Mouse (Mus musculus): Measurements from ENCODE around the gene Ctnna3. TPM values are rescaled to one million over a fixed set of nuclear protein-coding genes. Genes with fewer than 3 reads are reported as not detected.

Gene Ctnna3
- total and polyA plus RNA-seq, 2 experiments from 2014 or later: 18.6 to 62.6 TPM

GRCm38 (mm10) chr10:63455110-63455878, 25.4 kb downstream of the Ctnna3 start:
- TF ChIP-seq CTCF (IDR thresholded peaks at IDR 0.05; ENCODE audit: low read depth): no peak; the same call in 1 of the 2 replicates
- no peak for TF ChIP-seq EP300 (IDR thresholded peaks at IDR 0.05; ENCODE audit: low read depth)
- Histone ChIP-seq H3K27ac (ENCODE audit: low read depth) (peak overlapping the region; percentile 98), H3K9ac (replicated peaks; ENCODE audit: low read depth, low read length) (no peak overlapping the region), H3K36me3 (replicated peaks; ENCODE audit: control insufficient read depth, insufficient read depth, low read length) (no peaks in the 10 kb centered on the region), H3K4me3 (ENCODE audit: low read depth, low read length) (no peak overlapping the region), H3K27me3 (ENCODE audit: control insufficient read depth, insufficient read depth, low read length) (no peaks in the 10 kb centered on the region), H3K4me1 (ENCODE audit: control insufficient read depth, insufficient read depth) (peaks cover 8% of the 10 kb centered on the region; the same call in 1 of the 2 replicates), H3K4me2 (ENCODE audit: low read depth, low read length) (no peak overlapping the region), H3K9me3 (replicated peaks; ENCODE audit: control insufficient read depth, low read length) (no peaks in the 10 kb centered on the region)
- ATAC-seq (ENCODE audit: insufficient read depth, low read depth) (no peak; the same call in 1 of the 2 replicates), DNase-seq (ENCODE audit: low spot score) (no peak)
- 37% methylated on average over 8 of the region's 8 CpGs for WGBS

GRCm38 (mm10) chr10:63457292-63458128, 27.6 kb downstream of the Ctnna3 start:
- no peaks in the 10 kb centered on the region for H3K36me3 ChIP-seq (replicated peaks; ENCODE audit: control insufficient read depth, insufficient read depth, low read length)
- no peaks in the 10 kb centered on the region for H3K27me3 ChIP-seq (ENCODE audit: control insufficient read depth, insufficient read depth, low read length)
- ATAC-seq (ENCODE audit: insufficient read depth, low read depth) (peak; percentile 93), DNase-seq (ENCODE audit: low spot score) (peak; percentile 91)
- TF ChIP-seq EP300 (IDR thresholded peaks at IDR 0.05; ENCODE audit: low read depth) (0 out of 2 replicates have a peak, but pooled peaks have one; percentile 49), CTCF (IDR thresholded peaks at IDR 0.05; ENCODE audit: low read depth) (no peak)
- H3K27ac ChIP-seq (ENCODE audit: low read depth): peak overlapping the region; percentile 98
- peak overlapping the region; percentile 65 for H3K9ac ChIP-seq (replicated peaks; ENCODE audit: low read depth, low read length)
- 5% methylated on average over 17 of the region's 17 CpGs for WGBS
- peaks cover 8% of the 10 kb centered on the region; the same call in 1 of the 2 replicates for H3K4me1 ChIP-seq (ENCODE audit: control insufficient read depth, insufficient read depth)
- H3K4me2 ChIP-seq (ENCODE audit: low read depth, low read length): peak overlapping the region; percentile 72
- peak overlapping the region; percentile 51 for H3K4me3 ChIP-seq (ENCODE audit: low read depth, low read length)
- H3K9me3 ChIP-seq (replicated peaks; ENCODE audit: control insufficient read depth, low read length): no peaks in the 10 kb centered on the region

GRCm38 (mm10) chr10:63460935-63461334, 31.0 kb downstream of the Ctnna3 start:
- Histone ChIP-seq H3K9ac (replicated peaks; ENCODE audit: low read depth, low read length) (no peak overlapping the region), H3K4me2 (ENCODE audit: low read depth, low read length) (peak overlapping the region; percentile 72), H3K27ac (ENCODE audit: low read depth) (peak overlapping the region; percentile 26), H3K36me3 (replicated peaks; ENCODE audit: control insufficient read depth, insufficient read depth, low read length) (no peaks in the 10 kb centered on the region), H3K4me3 (ENCODE audit: low read depth, low read length) (no peak overlapping the region), H3K9me3 (replicated peaks; ENCODE audit: control insufficient read depth, low read length) (no peaks in the 10 kb centered on the region), H3K27me3 (ENCODE audit: control insufficient read depth, insufficient read depth, low read length) (no peaks in the 10 kb centered on the region), H3K4me1 (ENCODE audit: control insufficient read depth, insufficient read depth) (peaks cover 8% of the 10 kb centered on the region; the same call in 1 of the 2 replicates)
- no peak for ATAC-seq (ENCODE audit: insufficient read depth, low read depth)
- 35% methylated on average over 5 of the region's 5 CpGs for WGBS
- no peak for DNase-seq (ENCODE audit: low spot score)
- TF ChIP-seq EP300 (IDR thresholded peaks at IDR 0.05; ENCODE audit: low read depth) (no peak), CTCF (IDR thresholded peaks at IDR 0.05; ENCODE audit: low read depth) (no peak)

- ATAC-seq (ENCODE audit: insufficient read depth, low read depth) (no peak), DNase-seq (ENCODE audit: low spot score) (no peak)
- H3K36me3 ChIP-seq (replicated peaks; ENCODE audit: control insufficient read depth, insufficient read depth, low read length): no peaks in the 10 kb centered on the region
- no peak overlapping the region; the same call in 1 of the 2 replicates for H3K4me2 ChIP-seq (ENCODE audit: low read depth, low read length)
- peak overlapping the region; percentile 70 for H3K27ac ChIP-seq (ENCODE audit: low read depth)
- H3K9me3 ChIP-seq (replicated peaks; ENCODE audit: control insufficient read depth, low read length): no peaks in the 10 kb centered on the region
- no peak overlapping the region for H3K4me3 ChIP-seq (ENCODE audit: low read depth, low read length)
- no peak overlapping the region for H3K9ac ChIP-seq (replicated peaks; ENCODE audit: low read depth, low read length)
- H3K4me1 ChIP-seq (ENCODE audit: control insufficient read depth, insufficient read depth): peaks cover 43% of the 10 kb centered on the region
- H3K27me3 ChIP-seq (ENCODE audit: control insufficient read depth, insufficient read depth, low read length): no peaks in the 10 kb centered on the region
- no peak for TF ChIP-seq CTCF (IDR thresholded peaks at IDR 0.05; ENCODE audit: low read depth)
- 33% methylated on average over 6 of the region's 6 CpGs for WGBS
These were observed 42.6 kb downstream of the Ctnna3 start for GRCm38 (mm10) chr10:63472473-63472872.

- Histone ChIP-seq H3K9ac (replicated peaks; ENCODE audit: low read depth, low read length) (peak overlapping the region; percentile 41; the same call in 1 of the 2 replicates), H3K27ac (ENCODE audit: low read depth) (peak overlapping the region; percentile 97), H3K4me2 (ENCODE audit: low read depth, low read length) (peak overlapping the region; percentile 37), H3K9me3 (replicated peaks; ENCODE audit: control insufficient read depth, low read length) (no peaks in the 10 kb centered on the region), H3K36me3 (replicated peaks; ENCODE audit: control insufficient read depth, insufficient read depth, low read length) (no peaks in the 10 kb centered on the region), H3K27me3 (ENCODE audit: control insufficient read depth, insufficient read depth, low read length) (no peaks in the 10 kb centered on the region), H3K4me1 (ENCODE audit: control insufficient read depth, insufficient read depth) (peaks cover 56% of the 10 kb centered on the region), H3K4me3 (ENCODE audit: low read depth, low read length) (no peak overlapping the region)
- WGBS: 9% methylated on average over 10 of the region's 10 CpGs
- TF ChIP-seq EP300 (IDR thresholded peaks at IDR 0.05; ENCODE audit: low read depth) (no peak; the same call in 1 of the 2 replicates), CTCF (IDR thresholded peaks at IDR 0.05; ENCODE audit: low read depth) (no peak)
- ATAC-seq (ENCODE audit: insufficient read depth, low read depth) (peak; percentile 84), DNase-seq (ENCODE audit: low spot score) (peak; percentile 89)
These were observed 46.3 kb downstream of the Ctnna3 start for GRCm38 (mm10) chr10:63476167-63476647.
